14 mouse cellular contexts compared by ENCODE assay signal in the genomic region with DNA sequence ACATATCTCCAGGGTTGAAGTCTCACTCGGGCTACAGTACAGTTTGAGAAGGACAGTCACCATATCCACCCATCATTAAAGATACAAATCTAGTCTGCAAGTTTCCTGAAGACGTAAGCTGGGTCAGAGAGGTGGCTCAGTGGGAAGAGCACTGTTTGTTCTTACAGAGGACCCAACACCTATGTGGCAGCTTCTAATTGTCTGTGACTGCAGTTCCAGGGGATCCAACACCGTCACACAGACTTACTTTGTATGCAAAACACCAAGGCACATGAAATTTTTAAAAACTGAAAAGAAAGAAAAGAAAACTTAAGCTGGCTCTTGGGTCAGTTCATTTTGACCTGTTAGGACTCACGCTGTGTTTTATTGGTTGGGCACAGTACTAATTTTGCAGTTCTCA. TPM values are rescaled to one million over a fixed set of nuclear protein-coding genes. Genes with fewer than 3 reads are reported as not detected.
A peak's percentile ranks its signal among the peaks of the same experiment; 100 is the strongest.
DNase-seq lines count a peak whose midpoint lies in the region; ATAC-seq and TF ChIP-seq lines count a peak whose summit lies in the region.
"Had no signal": no experiment of that assay in that cellular context is flagged by ENCODE, and none has a peak within 500 bp of the region (broad histone marks: within the 10 kb centered on the region; RNA-seq: fewer than 3 reads in every experiment).

No protein-coding gene starts in this region.

- peaks cover 4% of the 10 kb centered on the region; the same call in 1 of the 2 replicates for H3K36me3 ChIP-seq in heart, adult 2 months (ENCODE audit: control insufficient read depth, insufficient read depth, low read length)
- H3K36me3 ChIP-seq in kidney, adult 2 months (ENCODE audit: control insufficient read depth, insufficient read depth, low read length): no peaks in the 10 kb centered on the region
- H3K36me3 ChIP-seq in megakaryocyte, embryonic 14.5 days (replicated peaks; ENCODE audit: low read length): peaks cover 16% of the 10 kb centered on the region
- no peaks in the 10 kb centered on the region for H3K36me3 ChIP-seq in splenic B cell, adult 2 months (ENCODE audit: control insufficient read depth, insufficient read depth, low read length, poor library complexity, severe bottlenecking)
- H3K36me3 ChIP-seq in midbrain, embryonic 15.5 days (replicated peaks): no peaks in the 10 kb centered on the region
- H3K36me3 ChIP-seq: forebrain, embryonic 12.5 days; limb, embryonic 13.5 days; neural tube, embryonic 12.5 days had no signal

- WGBS in heart, adult 2 months: 67% methylated on average over 4 of the region's 4 CpGs
- WGBS in kidney, adult 2 months: 74% methylated on average over 4 of the region's 4 CpGs
- 81% methylated on average over 4 of the region's 4 CpGs for WGBS in midbrain, embryonic 15.5 days

- no peak overlapping the region for H3K9ac ChIP-seq in heart, adult 2 months (ENCODE audit: low read depth, low read length)
- H3K9ac ChIP-seq in midbrain, embryonic 15.5 days: no peak overlapping the region
- H3K9ac ChIP-seq: forebrain, embryonic 12.5 days; limb, embryonic 13.5 days; neural tube, embryonic 12.5 days had no signal

- peaks cover 21% of the 10 kb centered on the region for H3K4me1 ChIP-seq in heart, adult 2 months (ENCODE audit: control insufficient read depth, insufficient read depth, low read length)
- peaks cover 12% of the 10 kb centered on the region; the same call in 1 of the 2 replicates for H3K4me1 ChIP-seq in kidney, adult 2 months (ENCODE audit: control insufficient read depth, insufficient read depth, low read length)
- H3K4me1 ChIP-seq in megakaryocyte, embryonic 14.5 days: peaks cover 95% of the 10 kb centered on the region
- no peaks in the 10 kb centered on the region for H3K4me1 ChIP-seq in midbrain, embryonic 15.5 days

- peak overlapping the region; percentile 50 for H3K27ac ChIP-seq in heart, adult 2 months
- peak overlapping the region; percentile 4 for H3K27ac ChIP-seq in kidney, adult 2 months (ENCODE audit: insufficient read depth, low read depth, low read length)
- H3K27ac ChIP-seq in midbrain, embryonic 15.5 days: no peak overlapping the region
- H3K27ac ChIP-seq: forebrain, embryonic 12.5 days; hindbrain, postnatal 0 days; limb, embryonic 13.5 days; neural tube, embryonic 12.5 days had no signal

- ATAC-seq in megakaryocyte, adult 5-6 weeks (ENCODE audit: poor library complexity, severe bottlenecking): no peak
- ATAC-seq in midbrain, embryonic 15.5 days (replicated peaks): no peak
- ATAC-seq: hindbrain, postnatal 0 days had no signal

- no peak for DNase-seq in heart, adult 2 months
- DNase-seq in heart, postnatal 14 days: no peak
- DNase-seq in kidney, adult 2 months: no peak
- DNase-seq in kidney, postnatal 25 days: no peak
- DNase-seq in splenic B cell, adult 2 months (ENCODE audit: low read depth, low spot score): peak; percentile 24
- DNase-seq: cerebellum, adult 18-20 months; kidney, adult 9 months had no signal

- TF ChIP-seq EP300 in heart, adult 2 months (IDR thresholded peaks at IDR 0.05; ENCODE audit: insufficient read depth, low read depth, low read length): no peak

- no peak overlapping the region for H3K4me3 ChIP-seq in heart, adult 2 months
- no peak overlapping the region for H3K4me3 ChIP-seq in kidney, adult 2 months (ENCODE audit: insufficient read depth, low read depth, low read length)
- H3K4me3 ChIP-seq in megakaryocyte, embryonic 14.5 days (replicated peaks): peak overlapping the region; percentile 87
- H3K4me3 ChIP-seq in midbrain, embryonic 15.5 days: no peak overlapping the region
- H3K4me3 ChIP-seq: forebrain, embryonic 12.5 days; limb, embryonic 13.5 days; neural tube, embryonic 12.5 days had no signal

- H3K9me3 ChIP-seq in megakaryocyte, embryonic 14.5 days: no peaks in the 10 kb centered on the region
- no peaks in the 10 kb centered on the region for H3K9me3 ChIP-seq in midbrain, embryonic 15.5 days
- H3K9me3 ChIP-seq: forebrain, embryonic 12.5 days; neural tube, embryonic 12.5 days had no signal

- no peak overlapping the region for H3K4me2 ChIP-seq in midbrain, embryonic 15.5 days
- H3K4me2 ChIP-seq: forebrain, embryonic 12.5 days; limb, embryonic 13.5 days; neural tube, embryonic 12.5 days had no signal

- H3K79me2 ChIP-seq in heart, adult 2 months (replicated peaks; ENCODE audit: control insufficient read depth, insufficient read depth, low read length): no peaks in the 10 kb centered on the region

- TF ChIP-seq POLR2A in heart, adult 2 months (IDR thresholded peaks at IDR 0.05; ENCODE audit: insufficient read depth, low read depth, low read length): no peak
- no peak for TF ChIP-seq POLR2A in kidney, adult 2 months (IDR thresholded peaks at IDR 0.05; ENCODE audit: low read depth, low read length)

- intact Hi-C loops in heart, adult 2 months (cut with DNase I): no loop called here
- intact Hi-C loops in heart, postnatal 14 days (cut with DNase I): loop anchor here (5.0 kb wide), 1 partner anchor 36 kb away; no protein-coding TSS in a partner anchor

- no peak for TF ChIP-seq CTCF in heart, adult 2 months (IDR thresholded peaks at IDR 0.05)
- no peak for TF ChIP-seq CTCF in kidney, adult 2 months (conservative IDR thresholded peaks at IDR 0.05; ENCODE audit: insufficient read depth, insufficient read length, low read depth, low read length)

- no peaks in the 10 kb centered on the region for H3K27me3 ChIP-seq in heart, adult 2 months (ENCODE audit: control insufficient read depth, insufficient read depth, low read length)
- H3K27me3 ChIP-seq in kidney, adult 2 months (replicated peaks; ENCODE audit: control insufficient read depth, insufficient read depth, low read length): no peaks in the 10 kb centered on the region
- no peaks in the 10 kb centered on the region for H3K27me3 ChIP-seq in megakaryocyte, embryonic 14.5 days (replicated peaks)
- no peaks in the 10 kb centered on the region for H3K27me3 ChIP-seq in splenic B cell, adult 2 months (ENCODE audit: control insufficient read depth, insufficient read depth, low read length, poor library complexity, severe bottlenecking)
- no peaks in the 10 kb centered on the region for H3K27me3 ChIP-seq in midbrain, embryonic 15.5 days (replicated peaks)
- H3K27me3 ChIP-seq: forebrain, embryonic 12.5 days; limb, embryonic 13.5 days; neural tube, embryonic 12.5 days had no signal

RNA-seq across cellular contexts. Expression of a gene that starts 40.3 kb away (rescaled TPM):
- total RNA-seq in heart, adult 2 months (2021): 10 to 100 TPM; 11.3 to 12.1 TPM
- 4.1 and 7.2 TPM in 2 replicates for polyA plus RNA-seq in heart, adult 2 months (2012; rRNA removed)
- 10 to 100 TPM; 16.0 to 19.4 TPM for total RNA-seq in heart, postnatal 14 days (2021)
- polyA plus RNA-seq in kidney, adult 2 months (2012; rRNA removed): 7.1 and 8.1 TPM in 2 replicates
- 3.6 and 13.4 TPM in 2 replicates for polyA plus RNA-seq in megakaryocyte, embryonic 14.5 days (2012; ENCODE audit: insufficient read depth, low replicate concordance)
- total RNA-seq in megakaryocyte, adult 5-6 weeks (2015): 37.1 and 39.5 TPM in 2 replicates
- 47.1 and 50.9 TPM in 2 replicates for total RNA-seq in megakaryocyte, adult 5-6 weeks (2017)
- 20.7 and 25.9 TPM in 2 replicates for polyA plus RNA-seq in midbrain, embryonic 15.5 days (2015; fragmentation: Nextera tagmentation; extraction: Ambion mirVana)
